Mouse (Mus musculus): ENCODE results near the gene Sec22b.

DNA sequence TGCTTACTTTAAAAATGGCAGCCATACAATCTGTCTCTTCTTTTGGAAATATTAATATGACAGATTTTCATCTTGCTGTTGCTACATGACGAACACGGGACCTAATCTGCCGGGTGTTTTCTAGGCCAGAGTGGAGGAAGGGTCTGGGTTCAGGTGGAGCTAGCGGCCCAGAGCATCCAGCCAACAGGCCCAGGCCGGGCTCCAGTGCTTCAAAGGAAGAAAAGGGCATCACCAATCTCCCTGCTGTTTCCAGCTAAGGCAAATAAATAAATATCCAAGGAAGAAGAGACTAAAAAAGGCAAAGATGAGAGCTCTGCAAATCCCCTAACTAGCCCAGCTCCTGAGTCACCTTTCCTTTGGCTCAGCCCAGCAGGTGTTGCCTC lies 13.2 kb upstream of the Sec22b start:
- TF ChIP-seq GATA1 (IDR thresholded peaks at IDR 0.05; ENCODE audit: borderline replicate concordance, low read length), result no peak
- TF ChIP-seq FLI1 (IDR thresholded peaks at IDR 0.05; ENCODE audit: low read length), result no peak
